Comparison of ENCODE assay signal across 1 mouse cellular context in the genomic region with DNA sequence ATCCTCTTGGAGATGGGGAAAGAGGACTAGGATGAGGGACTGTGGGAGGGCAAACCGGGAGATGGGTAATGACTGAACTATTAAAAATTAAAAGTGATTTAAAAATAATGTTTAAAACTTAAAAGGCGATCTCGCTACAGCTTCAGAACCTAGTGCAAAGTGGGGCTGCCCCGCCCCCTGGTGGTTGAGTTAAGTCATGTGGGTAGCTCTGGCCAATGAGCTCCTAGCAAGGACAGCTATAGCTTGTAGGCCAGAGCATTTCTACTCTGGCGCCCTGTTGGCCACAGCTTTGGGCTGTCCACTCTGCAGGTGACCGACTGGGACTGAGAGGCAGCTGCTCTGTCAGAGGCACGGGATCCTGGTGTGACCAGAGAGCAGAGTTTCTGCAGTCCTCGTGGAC.
TF ChIP-seq lines count a peak whose summit lies in the region.

No protein-coding gene starts in this region.

TF ChIP-seq in CH12.LX, 34 proteins besides CTCF, POLR2A, EP300 and RAD21:
- no peak for TF ChIP-seq IRF4 (IDR thresholded peaks at IDR 0.05; ENCODE audit: low read depth, low read length)
- TF ChIP-seq SMC3 (IDR thresholded peaks at IDR 0.05; ENCODE audit: low read depth, low read length): peak; percentile 96
- no peak for TF ChIP-seq MXI1 (IDR thresholded peaks at IDR 0.05; ENCODE audit: low read depth, low read length)
- peak; percentile 49; the same call in 1 of the 2 replicates for TF ChIP-seq ZC3H11A (IDR thresholded peaks at IDR 0.05; ENCODE audit: low read depth, low read length)
- TF ChIP-seq CHD2 (IDR thresholded peaks at IDR 0.05; ENCODE audit: low read length): no peak
- no peak for TF ChIP-seq JUN (IDR thresholded peaks at IDR 0.05; ENCODE audit: insufficient read depth, low read depth, low read length)
- TF ChIP-seq CHD1 (IDR thresholded peaks at IDR 0.05; ENCODE audit: low read depth, low read length): no peak
- peak; percentile 71 for TF ChIP-seq USF1 (IDR thresholded peaks at IDR 0.05; ENCODE audit: low read depth, low read length)
- TF ChIP-seq MAFK (IDR thresholded peaks at IDR 0.05; ENCODE audit: insufficient replicate concordance, low read length): no peak
- no peak for TF ChIP-seq ZKSCAN1 (IDR thresholded peaks at IDR 0.05; ENCODE audit: borderline replicate concordance, low read depth, low read length)
- TF ChIP-seq BHLHE40 (IDR thresholded peaks at IDR 0.05; ENCODE audit: low read depth, low read length): peak; percentile 5; the same call in 1 of the 2 replicates
- TF ChIP-seq USF2 (conservative IDR thresholded peaks at IDR 0.05; ENCODE audit: low read depth, low read length): peak; percentile 62
